Mouse (Mus musculus) neural tube, embryonic 15.5 days (tissue): ENCODE measurements around the gene Ky. TPM values are rescaled to one million over a fixed set of nuclear protein-coding genes. Genes with fewer than 3 reads are reported as not detected.

Source experiments
- ATAC-seq: fragments of 200-750 bp; cut with Nextera tagmentation; 2 replicates; pipeline ENCODE4 v1.8.0; 2017; ENCODE audit warnings: mild to moderate bottlenecking, moderate TSS enrichment, moderate library complexity; ENCODE audit not compliant: low FRiP score
- H3K27ac ChIP-seq: fragments of 300-500 bp; sonication (generic); replicated peaks from 2 replicates; pipeline ENCODE4 v1.5.1; 2015; ENCODE audit warnings: mild to moderate bottlenecking, inconsistent platforms
- H3K27me3 ChIP-seq: fragments of 300-500 bp; sonication (generic); replicated peaks from 2 replicates; pipeline ENCODE4 v1.6.1; 2015; ENCODE audit warnings: inconsistent platforms
- H3K36me3 ChIP-seq: fragments of 300-500 bp; sonication (generic); 2 replicates; pipeline ENCODE4 v1.6.1; 2015; ENCODE audit warnings: inconsistent platforms
- H3K4me1 ChIP-seq: fragments of 300-500 bp; sonication (generic); 2 replicates; pipeline ENCODE4 v1.6.1; 2015; ENCODE audit warnings: inconsistent platforms
- H3K4me2 ChIP-seq: fragments of 300-500 bp; sonication (generic); 2 replicates; pipeline ENCODE4 v1.6.1; 2015; ENCODE audit warnings: inconsistent platforms, mild to moderate bottlenecking, moderate library complexity
- H3K4me3 ChIP-seq: fragments of 300-500 bp; sonication (generic); replicated peaks from 2 replicates; pipeline ENCODE4 v1.5.1; 2015; ENCODE audit warnings: mild to moderate bottlenecking, inconsistent platforms
- H3K9ac ChIP-seq: fragments of 300-500 bp; sonication (generic); replicated peaks from 2 replicates; pipeline ENCODE4 v1.6.1; 2015; ENCODE audit warnings: mild to moderate bottlenecking, inconsistent platforms
- H3K9me3 ChIP-seq: fragments of 300-500 bp; sonication (generic); replicated peaks from 2 replicates; pipeline ENCODE4 v1.6.1; 2016; ENCODE audit warnings: inconsistent platforms
- WGBS: fragments of 180-500 bp; shearing (Covaris S2); methylation state at CpG from one replicate; pipeline ENCODE4 v1.1.7; 2015; ENCODE audit warnings: mixed read lengths; 5-methylcytosine and 5-hydroxymethylcytosine counted together
- polyA plus RNA-seq: library from polyadenylated mRNA; unstranded; fragments of >200 nt; fragmentation: Nextera tagmentation; extraction: Ambion mirVana; gene quantifications from 2 replicates; pipeline ENCODE4 v1.2.1, GENCODE M21; 2015

The Ky gene
- polyA plus RNA-seq, 1 experiment from 2014 or later, result 1.5 TPM

DNA sequence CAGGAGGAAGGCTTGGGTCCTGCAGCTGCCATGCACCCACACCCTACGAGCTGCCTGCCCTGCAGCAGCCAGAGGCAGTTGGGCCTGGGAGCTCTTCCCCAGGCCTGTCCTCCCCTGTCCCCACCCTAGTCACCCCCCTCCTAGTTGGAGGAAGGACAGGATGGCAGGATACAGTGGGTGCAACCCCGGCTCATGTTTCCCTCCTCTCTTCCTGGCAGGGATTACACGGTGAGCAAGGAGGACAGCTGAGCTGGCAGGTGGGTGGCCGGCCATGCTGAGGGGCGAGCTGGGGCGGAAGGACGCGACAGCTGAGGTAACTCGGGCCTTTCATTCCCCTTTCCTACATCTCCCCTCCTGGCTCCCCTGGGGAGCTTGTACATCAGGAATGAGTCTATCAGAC, 11.1 kb upstream of the Ky start:
- Histone ChIP-seq H3K27ac (no peak overlapping the region), H3K9ac (no peak overlapping the region), H3K4me2 (no peak overlapping the region), H3K4me3 (no peak overlapping the region), H3K4me1 (no peaks in the 10 kb centered on the region), H3K36me3 (no peaks in the 10 kb centered on the region), H3K27me3 (no peaks in the 10 kb centered on the region), H3K9me3 (no peaks in the 10 kb centered on the region)
- no peak for ATAC-seq
- WGBS, result 87% methylated on average over 9 of the region's 9 CpGs

DNA sequence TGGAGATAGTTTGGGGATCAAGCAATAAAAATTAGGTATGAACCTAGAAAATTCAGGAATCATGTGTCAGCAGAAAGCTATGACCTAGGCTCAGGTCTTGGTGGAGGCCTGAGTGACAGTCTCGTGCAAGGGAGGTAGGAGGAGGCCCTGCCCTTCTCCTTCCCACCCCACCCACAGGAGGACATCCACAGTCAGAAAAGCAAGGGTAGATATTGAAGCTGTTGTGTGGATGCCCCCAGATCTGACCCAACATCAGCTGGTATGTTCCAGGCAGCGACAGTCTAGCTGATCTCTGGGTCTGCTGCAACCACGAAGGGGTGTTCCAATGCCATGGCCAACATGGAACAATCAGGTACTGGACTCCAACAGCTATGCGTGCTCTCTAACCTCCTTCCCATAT, 10.3 kb upstream of the Ky start:
- Histone ChIP-seq H3K9me3 (no peaks in the 10 kb centered on the region), H3K4me3 (no peak overlapping the region)
- WGBS, result 93% methylated on average over 4 of the region's 4 CpGs

DNA sequence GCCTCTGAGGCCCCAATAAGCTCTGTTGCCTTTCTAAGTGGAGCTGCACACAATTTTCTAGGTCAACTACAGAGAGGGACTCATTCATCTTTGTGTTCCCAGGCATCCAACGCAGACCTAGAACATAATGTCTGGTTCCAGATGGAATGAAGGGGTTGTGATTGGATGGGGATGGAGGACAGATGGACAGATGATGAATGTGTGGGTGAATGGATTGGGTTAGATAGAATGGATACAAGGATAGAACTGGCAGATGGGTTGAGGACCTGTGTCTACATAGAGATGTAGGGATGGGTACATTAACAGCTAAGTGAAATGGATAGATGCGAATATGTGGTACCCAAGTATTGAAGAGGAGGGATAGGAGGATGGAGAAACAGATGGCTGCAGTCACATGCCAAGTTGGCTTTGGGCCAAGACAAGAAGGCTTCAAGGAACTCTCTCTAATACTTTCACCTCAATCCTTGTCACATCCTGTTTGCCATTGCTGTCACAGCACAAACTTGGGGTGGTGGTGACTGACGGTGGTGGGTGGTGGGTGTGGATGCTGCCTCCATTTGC, 9.0 kb upstream of the Ky start:
- H3K9ac ChIP-seq, result no peak overlapping the region
- WGBS, result 75% methylated on average over 3 of the region's 3 CpGs
- no peaks in the 10 kb centered on the region for H3K4me1 ChIP-seq
- H3K9me3 ChIP-seq, result no peaks in the 10 kb centered on the region
- no peak overlapping the region for H3K4me3 ChIP-seq
- H3K4me2 ChIP-seq, result no peak overlapping the region
- no peaks in the 10 kb centered on the region for H3K36me3 ChIP-seq
- no peak overlapping the region for H3K27ac ChIP-seq
- ATAC-seq, result no peak
- no peaks in the 10 kb centered on the region for H3K27me3 ChIP-seq

More for the DNA sequence above, 10.3 kb upstream of the Ky start:
- Histone ChIP-seq H3K4me1 (no peaks in the 10 kb centered on the region), H3K36me3 (no peaks in the 10 kb centered on the region), H3K9ac (no peak overlapping the region), H3K27me3 (no peaks in the 10 kb centered on the region), H3K27ac (no peak overlapping the region), H3K4me2 (no peak overlapping the region)
- no peak for ATAC-seq

DNA sequence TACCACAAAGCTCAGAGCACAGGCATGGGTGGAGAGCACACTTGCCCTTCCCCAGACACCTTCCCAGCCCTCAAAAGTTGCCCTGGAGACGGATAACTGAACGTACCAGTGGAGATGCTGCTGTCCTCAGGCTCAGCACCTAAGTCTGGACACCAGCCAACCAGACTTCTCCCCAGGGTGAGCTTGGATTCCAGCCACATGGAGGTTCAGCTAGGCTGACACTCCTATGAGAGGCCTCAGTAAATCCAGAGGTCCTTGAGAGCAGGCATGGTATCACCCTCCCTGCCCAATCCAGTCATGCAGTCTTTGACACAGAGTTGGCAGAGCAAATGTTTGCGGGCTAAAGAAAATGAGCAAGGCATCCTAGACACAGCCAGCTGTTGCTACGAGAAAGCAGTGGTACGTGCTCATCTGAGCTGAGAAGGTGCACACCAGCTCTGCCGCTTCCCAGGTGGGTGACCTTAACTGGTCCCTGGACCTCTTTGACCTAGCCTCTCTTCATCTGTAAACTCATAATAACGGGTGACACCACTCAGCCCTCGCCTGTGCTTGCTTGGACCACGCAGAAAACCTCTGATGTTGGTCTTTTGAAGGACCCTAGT, 8.4 kb upstream of the Ky start:
- Histone ChIP-seq H3K9me3 (no peaks in the 10 kb centered on the region), H3K4me1 (no peaks in the 10 kb centered on the region), H3K4me3 (no peak overlapping the region), H3K9ac (no peak overlapping the region), H3K27ac (no peak overlapping the region), H3K36me3 (no peaks in the 10 kb centered on the region), H3K4me2 (no peak overlapping the region), H3K27me3 (no peaks in the 10 kb centered on the region)
- WGBS, result 87% methylated on average over 9 of the region's 9 CpGs
- ATAC-seq, result no peak

DNA sequence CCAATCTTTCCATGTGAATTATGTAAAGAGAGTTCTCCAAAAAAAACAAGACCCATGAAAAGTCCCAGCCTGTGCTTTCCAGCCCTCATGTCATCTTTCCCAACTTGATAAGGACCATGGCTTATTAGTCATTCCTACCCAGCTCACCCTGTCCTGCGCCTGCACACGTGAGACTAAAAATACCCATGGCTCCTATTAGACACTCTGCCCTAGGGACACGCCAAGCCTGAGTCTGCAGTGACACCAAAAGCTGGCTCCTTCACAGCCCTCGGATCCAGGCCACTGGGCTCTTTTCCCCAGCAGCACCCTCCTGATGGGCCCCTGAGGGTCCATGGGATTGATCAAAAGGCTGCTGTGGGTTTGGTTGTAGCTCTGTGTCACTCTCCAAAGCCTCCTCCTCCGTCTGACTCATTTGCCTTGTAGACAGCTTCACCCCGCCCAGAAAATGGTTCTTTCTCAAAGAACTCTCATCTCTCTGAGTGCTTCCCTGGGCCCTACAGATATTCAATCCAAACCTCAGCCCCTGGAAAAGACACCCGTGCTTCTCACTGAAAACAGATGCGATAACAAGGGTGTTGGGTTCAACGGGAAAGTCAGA, 7.6 kb upstream of the Ky start:
- WGBS, result 87% methylated on average over 9 of the region's 9 CpGs
- Histone ChIP-seq H3K27ac (no peak overlapping the region), H3K4me1 (no peaks in the 10 kb centered on the region), H3K9ac (no peak overlapping the region), H3K4me3 (no peak overlapping the region), H3K27me3 (no peaks in the 10 kb centered on the region), H3K4me2 (no peak overlapping the region), H3K36me3 (no peaks in the 10 kb centered on the region), H3K9me3 (no peaks in the 10 kb centered on the region)
- no peak for ATAC-seq

DNA sequence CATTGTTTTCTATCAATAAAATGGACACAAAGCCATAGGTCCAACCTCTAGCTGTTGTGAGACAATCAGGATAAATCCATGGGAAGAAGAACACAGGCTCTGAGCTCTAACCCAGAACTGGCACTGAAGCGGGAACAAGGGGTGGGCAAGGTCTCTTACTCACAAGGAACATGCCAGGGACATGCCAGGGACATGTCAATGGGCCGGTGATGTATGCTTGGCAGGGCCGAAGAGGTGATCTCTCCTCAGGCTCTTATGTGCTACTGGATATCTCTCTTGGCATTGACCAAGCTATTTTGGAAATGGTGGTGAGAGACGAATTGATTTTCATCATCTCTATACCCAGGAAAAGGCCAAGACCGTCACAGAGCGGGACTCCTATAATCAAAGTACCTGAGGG, 6.8 kb upstream of the Ky start:
- Histone ChIP-seq H3K27me3 (no peaks in the 10 kb centered on the region), H3K4me1 (no peaks in the 10 kb centered on the region), H3K4me2 (no peak overlapping the region), H3K36me3 (no peaks in the 10 kb centered on the region), H3K9me3 (no peaks in the 10 kb centered on the region), H3K9ac (no peak overlapping the region), H3K4me3 (no peak overlapping the region), H3K27ac (no peak overlapping the region)
- WGBS, result 89% methylated on average over 6 of the region's 6 CpGs
- no peak for ATAC-seq

DNA sequence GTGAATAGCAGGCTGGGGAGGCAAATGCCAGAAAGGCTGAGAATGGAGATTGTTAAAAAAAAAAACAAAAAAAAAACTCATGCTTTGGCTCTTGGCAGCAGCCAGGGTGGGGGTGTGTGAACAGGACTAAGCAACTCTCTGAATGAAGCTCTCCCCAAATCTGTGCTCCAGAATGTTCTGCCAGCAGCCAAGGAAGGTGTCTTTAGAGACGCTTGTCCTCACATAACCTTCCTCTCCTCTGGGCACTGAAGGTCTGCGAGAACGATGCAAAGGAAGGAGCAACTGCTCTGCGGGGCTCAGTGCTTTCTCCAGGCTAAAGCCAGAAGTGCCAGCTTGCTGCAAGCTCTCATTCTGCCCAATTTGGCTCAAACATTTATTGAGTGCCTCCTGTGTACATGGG, 6.3 kb upstream of the Ky start:
- Histone ChIP-seq H3K27me3 (no peaks in the 10 kb centered on the region), H3K4me3 (no peak overlapping the region), H3K9me3 (no peaks in the 10 kb centered on the region), H3K36me3 (no peaks in the 10 kb centered on the region), H3K27ac (no peak overlapping the region), H3K4me1 (no peaks in the 10 kb centered on the region), H3K4me2 (no peak overlapping the region), H3K9ac (no peak overlapping the region)
- ATAC-seq, result no peak
- WGBS, result 91% methylated on average over 4 of the region's 4 CpGs

DNA sequence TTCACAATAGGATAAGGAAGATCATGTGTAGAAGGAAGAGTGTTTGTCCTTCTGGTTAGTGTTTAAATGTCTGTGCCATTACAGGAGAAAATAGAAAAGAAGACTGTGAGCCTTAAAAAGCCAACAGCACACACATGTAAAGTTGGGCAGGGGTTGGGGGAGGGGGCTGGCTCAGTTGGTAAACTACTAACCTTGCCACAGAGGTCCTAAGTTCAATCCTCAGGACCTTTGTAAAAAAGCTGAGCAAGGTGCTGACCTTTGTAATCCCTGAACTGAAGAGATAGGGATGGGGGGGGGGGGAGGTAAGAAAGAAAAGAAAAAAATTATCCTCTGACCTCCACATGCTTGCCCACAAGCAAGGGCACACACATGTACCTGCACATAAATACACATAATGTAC, 5.8 kb upstream of the Ky start:
- H3K4me1 ChIP-seq, result no peaks in the 10 kb centered on the region
- no peaks in the 10 kb centered on the region for H3K9me3 ChIP-seq
- H3K9ac ChIP-seq, result no peak overlapping the region
- no peak overlapping the region for H3K4me2 ChIP-seq
- peaks cover 2% of the 10 kb centered on the region; the same call in 1 of the 2 replicates for H3K27me3 ChIP-seq
- H3K36me3 ChIP-seq, result no peaks in the 10 kb centered on the region
- no peak overlapping the region for H3K27ac ChIP-seq
- no peak for ATAC-seq
- no peak overlapping the region for H3K4me3 ChIP-seq

DNA sequence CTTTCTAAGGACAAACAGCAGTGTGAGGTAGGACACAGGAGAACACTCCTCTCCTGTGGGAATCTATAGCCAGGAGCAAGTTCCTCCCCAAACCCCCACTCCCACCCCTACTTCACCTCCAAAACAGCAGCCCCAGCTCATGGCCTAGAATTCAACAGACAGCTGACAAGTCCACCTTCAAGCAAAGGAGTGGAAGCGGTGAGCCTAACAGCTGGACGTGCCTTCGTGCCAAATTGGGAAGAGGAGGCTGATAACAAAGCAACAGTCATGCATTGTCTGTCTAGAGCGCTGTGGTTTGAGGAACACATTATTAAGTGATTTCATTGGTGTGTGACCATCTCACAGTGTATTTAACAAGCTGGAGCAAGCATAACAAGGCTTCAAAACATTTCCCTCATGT, 4.4 kb upstream of the Ky start:
- WGBS, result 74% methylated on average over 4 of the region's 4 CpGs
- H3K27me3 ChIP-seq, result peaks cover 6% of the 10 kb centered on the region
- H3K9me3 ChIP-seq, result no peaks in the 10 kb centered on the region
- H3K4me1 ChIP-seq, result peaks cover 6% of the 10 kb centered on the region
- H3K4me3 ChIP-seq, result no peak overlapping the region
- H3K9ac ChIP-seq, result no peak overlapping the region
- no peaks in the 10 kb centered on the region for H3K36me3 ChIP-seq
- no peak overlapping the region for H3K4me2 ChIP-seq
- no peak for ATAC-seq
- H3K27ac ChIP-seq, result no peak overlapping the region

DNA sequence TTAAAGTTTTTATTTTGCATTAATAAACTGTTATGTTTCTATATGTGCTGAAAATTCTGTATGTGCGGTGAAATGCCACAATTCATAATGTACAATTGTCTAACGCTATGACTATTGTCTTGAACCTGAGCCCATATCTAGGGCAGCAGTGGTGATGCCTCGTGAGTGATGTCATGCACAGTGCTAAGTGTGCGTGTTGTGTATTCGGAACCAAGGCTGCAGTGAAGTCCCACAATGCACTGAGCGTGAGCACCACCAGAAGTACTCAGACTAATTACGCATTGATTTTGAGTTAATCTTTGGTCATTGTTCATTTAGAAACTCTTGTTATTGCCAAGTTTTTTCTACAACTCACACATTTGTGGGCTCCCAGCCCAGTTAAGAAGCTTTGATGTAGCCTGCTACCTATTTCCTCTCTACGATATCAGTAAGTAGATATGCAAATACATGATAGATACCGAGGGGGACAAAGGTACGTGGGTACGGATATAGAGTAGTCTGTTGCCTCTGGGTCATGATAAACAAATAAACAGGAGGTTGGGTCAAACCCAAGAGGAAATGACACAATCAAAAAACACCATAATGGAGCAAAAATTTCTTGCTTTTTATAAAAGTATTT, 3.4 kb upstream of the Ky start:
- ATAC-seq, result no peak
- H3K27me3 ChIP-seq, result peaks cover 16% of the 10 kb centered on the region
- H3K36me3 ChIP-seq, result no peaks in the 10 kb centered on the region
- peaks cover 15% of the 10 kb centered on the region for H3K4me1 ChIP-seq
- no peaks in the 10 kb centered on the region for H3K9me3 ChIP-seq
- H3K9ac ChIP-seq, result no peak overlapping the region
- 87% methylated on average over 11 of the region's 11 CpGs for WGBS
- no peak overlapping the region for H3K4me2 ChIP-seq
- no peak overlapping the region for H3K27ac ChIP-seq
- no peak overlapping the region for H3K4me3 ChIP-seq

DNA sequence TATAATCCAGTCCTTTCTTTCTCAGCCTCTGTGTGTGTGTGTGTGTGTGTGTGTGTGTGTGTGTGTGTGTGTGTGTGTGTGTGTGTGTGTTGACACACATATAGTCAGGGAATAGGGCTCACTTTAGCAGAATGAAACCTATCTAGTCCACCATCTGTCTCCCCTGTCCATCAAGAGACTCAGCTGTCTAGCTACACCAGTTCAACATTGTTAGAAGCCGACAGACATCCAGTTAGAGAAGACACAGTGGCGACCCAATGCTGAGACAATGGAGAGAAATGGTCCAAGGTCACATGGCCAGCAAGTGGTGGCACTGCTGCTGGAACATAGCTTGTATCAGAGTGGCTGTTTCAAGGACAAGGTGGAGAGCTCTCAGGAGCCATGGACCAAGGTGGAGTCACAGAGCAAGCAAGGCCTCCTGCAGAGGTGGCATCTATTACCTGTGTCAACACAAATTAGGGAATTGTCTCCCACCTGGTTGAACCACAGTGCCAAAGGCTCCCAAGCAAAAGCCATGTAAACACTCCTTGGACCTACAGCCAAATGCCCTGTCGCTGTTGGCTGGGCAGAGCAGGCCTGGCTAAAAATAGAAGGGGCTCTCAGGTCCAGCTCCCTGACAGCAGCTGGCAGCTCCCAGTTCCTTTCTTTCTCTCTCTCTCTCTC, 703 bp upstream of the Ky start:
- Histone ChIP-seq H3K36me3 (no peaks in the 10 kb centered on the region), H3K4me3 (no peak overlapping the region), H3K4me2 (0 out of 2 replicates have a peak overlapping the region, but pooled peaks have one; percentile 85), H3K4me1 (peaks cover 16% of the 10 kb centered on the region), H3K9ac (no peak overlapping the region), H3K9me3 (no peaks in the 10 kb centered on the region), H3K27ac (no peak overlapping the region), H3K27me3 (peaks cover 29% of the 10 kb centered on the region)
- ATAC-seq, result no peak
- 81% methylated on average over 3 of the region's 3 CpGs for WGBS

DNA sequence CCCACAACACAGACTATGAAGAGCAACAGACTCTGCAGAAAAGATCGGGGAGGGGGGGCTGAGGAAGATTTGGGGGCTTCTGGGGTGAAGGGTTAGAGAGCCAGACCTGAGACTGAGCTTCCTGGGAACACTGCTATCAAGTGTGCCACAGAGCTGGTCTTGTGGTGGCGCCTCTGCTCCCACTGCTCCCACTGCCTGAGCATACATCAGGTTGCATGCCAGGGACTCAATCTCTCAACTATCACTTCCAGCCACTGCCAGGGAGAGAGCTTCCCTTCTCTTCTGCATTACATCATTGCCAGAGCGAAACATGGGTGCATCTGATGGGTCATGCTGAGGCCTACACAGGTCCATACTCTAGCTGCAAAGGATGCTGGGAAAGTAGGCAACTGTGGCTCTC, 2.8 kb downstream of the Ky start:
- Histone ChIP-seq H3K4me2 (no peak overlapping the region), H3K9me3 (no peaks in the 10 kb centered on the region), H3K36me3 (no peaks in the 10 kb centered on the region), H3K4me3 (no peak overlapping the region), H3K27ac (no peak overlapping the region), H3K4me1 (peaks cover 16% of the 10 kb centered on the region), H3K27me3 (peaks cover 29% of the 10 kb centered on the region), H3K9ac (no peak overlapping the region)
- WGBS, result 91% methylated on average over 3 of the region's 3 CpGs
- no peak for ATAC-seq
